Mouse (Mus musculus) C2C12 (cell line): ENCODE measurements around the gene Ppm1k.

Experiments used
- CEBPB ChIP-seq: IDR thresholded peaks from one replicate; pipeline ENCODE4 v1.6.1; 2011; ENCODE audit warnings: low read depth, mild to moderate bottlenecking, control low read depth, moderate library complexity
- CTCF ChIP-seq: IDR thresholded peaks from one replicate; pipeline ENCODE4 v1.5.1; 2011; ENCODE audit not compliant: control insufficient read depth, insufficient read depth, insufficient read length
- MAX ChIP-seq: IDR thresholded peaks from one replicate; pipeline ENCODE4 v1.6.1; 2011; ENCODE audit warnings: mild to moderate bottlenecking, control low read depth
- MYOG ChIP-seq: IDR thresholded peaks from one replicate; pipeline ENCODE4 v1.6.1; 2011; ENCODE audit not compliant: control insufficient read depth, insufficient read length; ENCODE audit errors: extremely low read depth

GRCm38 (mm10) chr6:57544866-57545265 is 9.6 kb upstream of the Ppm1k start:
- TF ChIP-seq CTCF (no peak), MAX (no peak), MYOG (no peak), CEBPB (no peak)
